Mouse (Mus musculus) G1E (cell line): ENCODE data around the gene Igsf3.

ENCODE experiments used
- CTCF ChIP-seq: IDR thresholded peaks from 2 replicates; pipeline ENCODE4 v1.5.1; 2012; ENCODE audit warnings: low read depth, low read length, inconsistent platforms, mixed read lengths
- GATA2 ChIP-seq: IDR thresholded peaks from 2 replicates; pipeline ENCODE4 v1.6.1; 2012; ENCODE audit warnings: low read depth, low read length, inconsistent platforms, borderline replicate concordance
- POLR2AphosphoS5 ChIP-seq: IDR thresholded peaks from 2 replicates; pipeline ENCODE4 v1.6.1; 2012; ENCODE audit warnings: low read depth, low read length, inconsistent platforms; ENCODE audit not compliant: insufficient replicate concordance
- TAL1 ChIP-seq: conservative IDR thresholded peaks from 2 replicates; pipeline ENCODE4 v1.6.1; 2012; ENCODE audit warnings: low read depth, low read length, inconsistent platforms, mixed read lengths

GRCm38 (mm10) chr3:101492908-101493307, 116.0 kb downstream of the Igsf3 start:
- TF ChIP-seq CTCF (no peak), POLR2AphosphoS5 (no peak), TAL1 (no peak), GATA2 (no peak)
